Mouse (Mus musculus): ENCODE measurements around the gene S100a14. TPM values are rescaled to one million over a fixed set of nuclear protein-coding genes. Genes with fewer than 3 reads are reported as not detected.

The S100a14 gene
- polyA plus RNA-seq, 1 experiment from 2014 or later: 0.30 TPM

DNA sequence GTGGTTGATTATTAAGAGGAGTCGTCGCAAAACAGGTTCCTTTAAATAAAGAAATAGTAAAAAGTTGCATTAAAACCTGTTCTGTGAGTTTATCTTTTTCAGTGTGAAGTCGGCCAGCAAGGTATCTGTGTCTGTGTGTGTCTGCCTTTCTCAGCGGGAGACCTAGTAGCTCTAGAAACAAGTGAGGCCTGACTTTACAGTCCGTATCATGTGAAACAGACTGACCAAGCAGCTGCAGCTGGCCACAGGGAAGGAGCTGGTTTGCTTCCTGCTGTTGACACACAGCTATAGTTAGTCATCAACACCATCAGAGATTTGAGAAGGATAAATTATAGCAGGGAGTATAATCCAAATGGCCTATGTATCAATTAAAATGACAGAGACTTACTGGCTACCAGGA, 5.1 kb downstream of the S100a14 start:
- H3K9me3 ChIP-seq (replicated peaks): no peaks in the 10 kb centered on the region
- WGBS: 72% methylated on average over 5 of the region's 5 CpGs
- H3K4me1 ChIP-seq: no peaks in the 10 kb centered on the region
- H3K36me3 ChIP-seq: no peaks in the 10 kb centered on the region
- no peak overlapping the region for H3K4me3 ChIP-seq
- peak; percentile 3 for DNase-seq (ENCODE audit: low spot score)
- no peak overlapping the region for H3K27ac ChIP-seq
- H3K27me3 ChIP-seq (ENCODE audit: low read depth, poor library complexity, severe bottlenecking): peaks cover 10% of the 10 kb centered on the region

DNA sequence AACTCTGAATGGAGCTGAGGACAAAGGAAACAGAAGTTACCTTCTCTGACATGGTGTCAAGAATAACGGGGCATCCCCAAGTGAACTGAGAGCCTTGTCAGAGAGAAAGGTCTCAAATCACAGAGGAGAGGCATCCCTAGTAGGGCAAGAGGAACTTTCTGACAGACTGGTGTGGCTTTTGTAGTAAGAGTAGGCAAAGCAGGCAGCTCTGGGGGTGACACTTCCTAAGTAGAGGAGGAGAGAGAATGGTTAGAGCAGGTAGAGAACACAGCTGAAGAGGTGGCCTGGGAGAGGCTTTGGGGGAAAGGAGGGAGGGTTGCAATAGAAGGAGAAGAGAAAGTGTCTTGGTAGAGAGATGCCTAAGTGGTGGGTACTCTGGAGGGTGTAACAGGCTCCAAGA, 8.8 kb downstream of the S100a14 start:
- Histone ChIP-seq H3K4me1 (peaks cover 3% of the 10 kb centered on the region; the same call in 1 of the 2 replicates), H3K36me3 (no peaks in the 10 kb centered on the region), H3K27ac (no peak overlapping the region), H3K27me3 (ENCODE audit: low read depth, poor library complexity, severe bottlenecking) (peaks cover 27% of the 10 kb centered on the region), H3K4me3 (no peak overlapping the region), H3K9me3 (replicated peaks) (no peaks in the 10 kb centered on the region)
- DNase-seq (ENCODE audit: low spot score): peak; percentile 3
- WGBS: 71% methylated on average over 1 of the region's 1 CpGs

DNA sequence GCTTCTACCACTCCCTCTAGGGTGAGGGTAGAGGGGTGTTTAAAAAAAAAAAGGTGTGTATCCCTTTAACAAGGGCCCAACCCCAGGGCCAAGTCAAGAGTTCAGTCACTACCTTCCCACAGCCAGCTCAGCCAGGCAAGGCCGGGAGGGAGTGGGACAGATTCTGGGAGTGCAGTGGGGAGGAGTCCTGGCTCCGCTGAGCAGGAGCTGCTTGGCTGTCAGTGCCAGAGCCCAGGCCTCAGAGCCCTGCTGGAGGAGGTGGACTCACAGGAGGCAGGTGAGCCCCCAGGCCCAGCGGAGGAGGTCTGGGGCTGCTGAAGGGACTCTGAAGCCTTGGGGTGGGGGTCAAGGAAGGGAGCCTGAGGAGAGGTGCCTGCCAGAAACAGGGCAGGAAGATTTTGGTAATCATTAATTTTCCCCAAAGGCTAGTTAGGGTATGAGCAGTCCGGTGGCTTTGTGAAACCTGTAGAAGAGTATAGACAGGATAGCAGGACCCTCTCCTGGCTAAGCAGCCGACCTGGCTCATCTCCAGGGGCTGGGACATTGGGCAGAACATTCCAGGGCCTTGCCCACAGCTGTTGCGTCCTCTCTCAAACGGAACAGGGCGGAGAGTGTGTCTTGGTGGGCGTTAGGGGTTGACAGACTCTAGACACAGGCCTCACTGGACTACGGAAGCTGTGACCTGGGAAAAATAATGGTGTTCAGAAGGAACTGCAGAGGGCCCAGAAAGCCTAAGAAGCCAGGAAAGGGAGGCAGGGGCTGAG, 10.7 kb downstream of the S100a14 start, which contains the start of gene S100a16:
Gene S100a16, plus strand, starts transcription at position 114 of the 764 bp plus-strand sequence.
- H3K36me3 ChIP-seq: no peaks in the 10 kb centered on the region
- no peak within 1 kb of the TSS for H3K27ac ChIP-seq
- no peaks in the 10 kb centered on the region for H3K9me3 ChIP-seq (replicated peaks)
- DNase-seq (ENCODE audit: low spot score): no peak
- peaks cover 27% of the 10 kb centered on the region for H3K27me3 ChIP-seq (ENCODE audit: low read depth, poor library complexity, severe bottlenecking)
- H3K4me1 ChIP-seq: peaks cover 13% of the 10 kb centered on the region; the same call in 1 of the 2 replicates
- no peak within 1 kb of the TSS for H3K4me3 ChIP-seq
- 41% methylated on average over 10 of the region's 10 CpGs for WGBS

DNA sequence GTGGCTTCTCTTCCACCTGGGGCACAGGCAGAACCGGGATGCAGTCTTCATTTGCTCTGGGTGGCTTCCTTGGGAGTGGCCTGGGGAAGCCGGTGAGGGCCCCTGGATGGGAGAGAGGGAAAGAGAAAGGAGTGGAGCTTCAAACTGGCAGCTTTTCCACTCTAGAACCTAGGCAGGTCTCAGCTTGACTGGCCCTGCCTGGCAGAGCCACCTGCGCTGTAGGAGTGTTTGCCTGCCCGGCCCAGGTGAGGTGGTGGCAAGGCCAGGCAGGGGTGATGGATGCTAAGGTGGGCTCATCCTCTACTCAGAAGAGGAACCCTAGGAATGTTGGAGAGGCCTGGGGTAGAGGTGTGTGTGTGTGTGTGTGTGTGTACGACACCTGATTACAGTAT, 11.2 kb downstream of the S100a14 start:
- Histone ChIP-seq H3K36me3 (no peaks in the 10 kb centered on the region), H3K27ac (no peak overlapping the region), H3K27me3 (ENCODE audit: low read depth, poor library complexity, severe bottlenecking) (peaks cover 27% of the 10 kb centered on the region), H3K9me3 (replicated peaks) (no peaks in the 10 kb centered on the region), H3K4me3 (no peak overlapping the region), H3K4me1 (peaks cover 18% of the 10 kb centered on the region; the same call in 1 of the 2 replicates)
- no peak for DNase-seq (ENCODE audit: low spot score)
- 74% methylated on average over 5 of the region's 5 CpGs for WGBS

DNA sequence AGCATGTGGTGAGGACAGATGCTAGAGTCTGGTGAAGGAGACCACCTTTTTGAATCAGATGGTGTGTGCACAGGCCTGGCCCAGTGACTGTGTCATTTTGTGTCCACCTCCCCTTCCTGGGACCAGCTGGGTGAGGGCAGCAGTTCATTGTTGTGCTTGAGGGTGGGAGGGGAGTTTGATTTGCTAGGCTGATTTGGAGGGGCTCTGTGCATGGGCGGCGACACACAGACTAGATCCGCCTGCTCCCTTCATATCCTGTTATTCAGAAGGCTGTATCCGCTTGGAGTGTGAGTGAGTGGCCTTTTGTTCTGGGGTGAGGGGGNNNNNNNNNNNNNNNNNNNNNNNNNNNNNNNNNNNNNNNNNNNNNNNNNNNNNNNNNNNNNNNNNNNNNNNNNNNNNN, 14.2 kb downstream of the S100a14 start:
- Histone ChIP-seq H3K9me3 (replicated peaks) (no peaks in the 10 kb centered on the region), H3K27ac (peak overlapping the region; percentile 65), H3K4me3 (no peak overlapping the region), H3K27me3 (ENCODE audit: low read depth, poor library complexity, severe bottlenecking) (peaks cover 20% of the 10 kb centered on the region; the same call in 1 of the 2 replicates), H3K4me1 (peaks cover 18% of the 10 kb centered on the region; the same call in 1 of the 2 replicates), H3K36me3 (no peaks in the 10 kb centered on the region)
- 77% methylated on average over 4 of the region's 4 CpGs for WGBS
- DNase-seq (ENCODE audit: low spot score): no peak

DNA sequence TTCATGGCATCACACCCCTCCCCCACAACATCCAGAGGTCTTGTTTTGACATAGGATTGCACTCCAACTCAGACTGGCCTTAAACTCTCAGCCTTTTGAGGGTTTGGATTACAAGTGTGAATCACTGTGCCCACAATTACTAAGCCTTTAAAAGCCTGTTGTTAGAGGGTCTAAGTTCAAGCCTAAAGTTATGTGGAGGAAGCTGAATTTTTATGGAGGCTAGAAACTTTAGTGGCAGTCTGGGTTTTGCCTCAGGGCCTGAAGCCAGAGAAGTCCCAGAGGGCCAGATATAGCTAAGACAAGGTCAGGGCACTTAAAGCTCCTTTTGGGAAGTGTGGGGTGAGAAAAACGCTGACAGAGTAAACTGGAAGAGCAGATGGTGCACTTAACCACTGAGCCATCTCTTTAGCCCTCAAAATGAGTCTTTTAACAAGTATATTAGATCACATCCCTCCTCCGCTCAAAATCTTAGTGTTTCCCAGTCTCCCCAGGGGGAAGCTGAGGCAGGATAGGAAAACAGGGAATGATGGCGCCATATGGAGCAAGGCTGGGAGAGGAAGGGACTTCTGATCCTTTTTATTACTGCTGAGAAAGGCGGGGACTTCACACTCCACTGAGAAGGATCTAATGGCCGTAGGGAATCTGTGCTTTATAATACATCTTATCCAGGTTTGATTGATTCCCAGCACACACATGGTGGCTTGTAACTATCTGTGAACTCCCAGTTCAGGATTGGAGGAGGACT, 23.2 kb downstream of the S100a14 start:
- 38% methylated on average over 5 of the region's 5 CpGs for WGBS
- DNase-seq (ENCODE audit: low spot score): peak; percentile 29
- peaks cover 18% of the 10 kb centered on the region for H3K4me1 ChIP-seq

DNA sequence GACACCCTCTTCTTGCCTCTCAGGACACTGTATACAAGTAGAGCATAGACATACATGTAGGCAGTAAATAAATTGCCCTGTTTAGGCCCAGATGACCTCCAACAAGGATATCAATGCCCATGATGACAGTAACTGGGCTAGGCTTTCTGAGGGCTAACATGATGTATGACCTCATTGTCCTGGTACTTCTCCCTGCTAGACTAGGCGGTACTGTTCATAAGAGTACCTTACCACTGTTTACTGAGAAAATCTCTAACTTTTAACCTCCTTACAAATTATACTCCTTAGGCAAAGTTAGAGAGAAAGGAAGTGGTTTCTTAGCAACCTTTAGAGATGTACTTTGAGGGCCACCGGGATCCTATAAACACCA, 23.8 kb downstream of the S100a14 start:
- H3K27ac ChIP-seq: no peak overlapping the region
- no peaks in the 10 kb centered on the region for H3K9me3 ChIP-seq (replicated peaks)
- H3K4me1 ChIP-seq: peaks cover 18% of the 10 kb centered on the region
- 88% methylated on average over 2 of the region's 2 CpGs for WGBS
- H3K27me3 ChIP-seq (ENCODE audit: low read depth, poor library complexity, severe bottlenecking): no peaks in the 10 kb centered on the region
- DNase-seq (ENCODE audit: low spot score): no peak
- no peak overlapping the region for H3K4me3 ChIP-seq
- H3K36me3 ChIP-seq: no peaks in the 10 kb centered on the region

More for the DNA sequence above, 23.2 kb downstream of the S100a14 start:
- Histone ChIP-seq H3K27ac (no peak overlapping the region), H3K9me3 (replicated peaks) (no peaks in the 10 kb centered on the region), H3K4me3 (no peak overlapping the region), H3K27me3 (ENCODE audit: low read depth, poor library complexity, severe bottlenecking) (no peaks in the 10 kb centered on the region), H3K36me3 (no peaks in the 10 kb centered on the region)

DNA sequence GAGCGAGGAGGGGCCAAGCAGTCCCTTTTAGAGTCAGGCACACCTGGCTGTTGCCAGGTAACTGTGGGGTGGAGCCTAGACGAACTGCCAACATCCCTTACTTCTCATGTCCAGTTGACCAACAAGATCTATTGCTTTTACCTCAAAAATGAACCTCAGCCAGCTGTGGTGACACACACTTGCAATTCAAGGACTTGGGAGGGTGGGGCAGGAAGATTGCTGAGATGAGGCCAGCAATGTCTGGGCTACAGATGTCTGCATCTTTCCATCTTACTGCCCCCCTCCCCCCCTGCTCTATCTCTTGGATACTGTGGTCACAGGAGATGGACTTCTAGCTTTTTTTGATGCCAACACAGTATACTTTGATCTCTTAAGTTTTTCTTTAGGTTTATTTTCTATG, 25.6 kb downstream of the S100a14 start:
- 89% methylated on average over 2 of the region's 2 CpGs for WGBS
- DNase-seq (ENCODE audit: low spot score): no peak

DNA sequence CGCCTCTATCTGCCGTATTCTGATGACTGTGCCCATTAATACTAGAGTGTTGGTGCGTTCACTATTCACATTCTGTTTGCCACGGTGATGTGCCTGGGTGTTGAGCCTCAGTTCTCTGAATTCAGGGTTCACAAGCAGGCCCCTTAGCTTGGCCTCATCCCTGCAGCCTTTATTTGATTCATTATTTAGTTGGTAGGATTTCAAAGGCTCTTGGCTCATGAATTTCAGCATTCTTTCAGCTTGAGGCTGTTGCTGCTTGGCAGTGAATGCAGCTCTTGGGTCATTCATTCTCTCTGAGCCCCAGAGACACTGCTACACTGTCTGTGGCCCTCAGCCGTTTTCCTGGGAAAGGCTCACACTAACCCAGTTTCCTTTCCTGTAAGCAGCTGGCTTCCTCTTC, 29.3 kb downstream of the S100a14 start:
- Histone ChIP-seq H3K36me3 (no peaks in the 10 kb centered on the region), H3K9me3 (replicated peaks) (no peaks in the 10 kb centered on the region), H3K27me3 (ENCODE audit: low read depth, poor library complexity, severe bottlenecking) (no peaks in the 10 kb centered on the region), H3K27ac (no peak overlapping the region), H3K4me3 (no peak overlapping the region), H3K4me1 (no peaks in the 10 kb centered on the region)
- DNase-seq (ENCODE audit: low spot score): no peak
- 79% methylated on average over 5 of the region's 5 CpGs for WGBS

More for the DNA sequence above, 25.6 kb downstream of the S100a14 start:
- H3K36me3 ChIP-seq: no peaks in the 10 kb centered on the region
- peaks cover 18% of the 10 kb centered on the region for H3K4me1 ChIP-seq
- no peak overlapping the region for H3K27ac ChIP-seq
- no peaks in the 10 kb centered on the region for H3K27me3 ChIP-seq (ENCODE audit: low read depth, poor library complexity, severe bottlenecking)
- no peak overlapping the region for H3K4me3 ChIP-seq
- H3K9me3 ChIP-seq (replicated peaks): no peaks in the 10 kb centered on the region

DNA sequence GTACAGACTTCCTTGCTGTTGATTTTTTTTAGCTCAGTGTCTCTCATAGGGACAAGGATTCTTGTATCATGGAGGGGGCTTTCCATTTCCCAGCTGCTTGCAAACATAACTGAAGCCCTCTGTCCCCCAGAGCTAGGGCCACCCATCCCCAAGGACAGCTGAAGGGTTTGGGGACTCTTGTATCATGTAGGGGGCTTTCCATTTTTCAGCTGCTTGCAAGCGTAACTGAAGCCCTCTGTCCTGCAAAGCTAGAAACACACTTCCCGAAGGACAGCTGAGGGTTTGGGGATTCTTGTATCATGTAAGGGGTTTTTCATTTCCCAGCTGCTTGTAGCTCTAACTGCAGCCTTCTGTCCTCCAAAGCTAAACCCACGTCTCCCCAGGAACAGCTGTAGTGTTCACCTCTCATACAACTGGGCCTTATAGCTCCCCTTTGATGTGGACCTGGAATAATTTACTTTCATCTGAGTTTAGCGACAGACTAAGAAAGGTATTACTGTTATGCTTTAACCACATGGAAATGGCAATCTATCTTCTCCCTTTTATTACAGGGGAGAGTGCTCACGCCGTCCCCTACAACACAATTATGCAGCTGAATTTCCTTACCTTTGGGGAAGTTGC, 33.5 kb downstream of the S100a14 start, which contains the start of gene S100a3:
Gene S100a3, plus strand, starts transcription at position 571 of the 621 bp plus-strand sequence.
- no peaks in the 10 kb centered on the region for H3K4me1 ChIP-seq
- no peak within 1 kb of the TSS for H3K27ac ChIP-seq
- DNase-seq (ENCODE audit: low spot score): peak; percentile 18
- 82% methylated on average over 6 of the region's 6 CpGs for WGBS
- no peaks in the 10 kb centered on the region for H3K27me3 ChIP-seq (ENCODE audit: low read depth, poor library complexity, severe bottlenecking)
- H3K36me3 ChIP-seq: no peaks in the 10 kb centered on the region
- H3K9me3 ChIP-seq (replicated peaks): no peaks in the 10 kb centered on the region
- H3K4me3 ChIP-seq: no peak within 1 kb of the TSS

DNA sequence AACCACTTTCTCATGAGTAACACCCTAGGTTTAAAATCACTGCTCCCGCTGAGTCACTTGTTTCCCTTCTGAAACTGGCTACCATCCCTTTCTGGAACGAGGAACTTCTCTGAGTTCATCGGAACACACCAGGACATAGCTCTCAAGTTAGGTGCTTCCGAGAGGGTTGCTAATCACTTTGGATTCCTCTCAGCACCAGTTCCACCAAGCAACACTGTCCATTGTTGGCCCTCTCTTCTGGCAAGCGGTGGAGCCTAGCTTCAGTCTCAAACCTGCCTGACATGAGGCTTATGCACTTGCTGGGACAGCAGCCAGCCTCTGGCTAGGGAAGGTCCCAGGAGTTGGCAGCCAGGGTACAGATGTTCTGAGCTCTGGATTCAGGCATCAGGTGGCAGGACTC, 48.0 kb downstream of the S100a14 start:
- Histone ChIP-seq H3K27ac (no peak overlapping the region), H3K36me3 (no peaks in the 10 kb centered on the region), H3K4me1 (no peaks in the 10 kb centered on the region), H3K27me3 (ENCODE audit: low read depth, poor library complexity, severe bottlenecking) (no peaks in the 10 kb centered on the region), H3K4me3 (no peak overlapping the region), H3K9me3 (replicated peaks) (no peaks in the 10 kb centered on the region)
- DNase-seq (ENCODE audit: low spot score): no peak
- 86% methylated on average over 5 of the region's 5 CpGs for WGBS

DNA sequence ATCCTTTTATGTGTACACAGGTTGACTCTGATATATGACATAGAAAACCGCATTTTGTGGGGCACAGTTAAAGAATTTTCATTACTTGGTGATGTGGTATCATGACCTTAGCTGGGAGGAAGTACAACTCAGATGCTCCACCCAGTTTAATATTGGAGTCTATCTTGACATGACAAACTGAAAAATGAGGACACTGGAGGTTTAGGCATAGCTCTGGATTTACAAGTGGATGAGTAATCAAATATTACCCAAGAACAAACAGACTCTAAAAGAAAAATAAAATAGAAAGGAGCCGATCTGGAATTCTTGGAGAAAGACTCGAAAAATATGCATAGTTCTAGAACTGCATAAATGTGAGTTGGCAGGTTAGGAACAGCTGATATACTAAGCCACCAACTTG, 48.7 kb downstream of the S100a14 start:
- Histone ChIP-seq H3K36me3 (no peaks in the 10 kb centered on the region), H3K4me3 (no peak overlapping the region), H3K4me1 (no peaks in the 10 kb centered on the region), H3K27me3 (ENCODE audit: low read depth, poor library complexity, severe bottlenecking) (no peaks in the 10 kb centered on the region), H3K9me3 (replicated peaks) (no peaks in the 10 kb centered on the region), H3K27ac (no peak overlapping the region)
- no peak for DNase-seq (ENCODE audit: low spot score)
- 89% methylated on average over 3 of the region's 3 CpGs for WGBS

Data from limb, embryonic 10.5 days (tissue).